Mouse (Mus musculus) C2C12 (cell line): ENCODE results near the gene Pm20d2.

Experiments used
- CTCF ChIP-seq: IDR thresholded peaks from one replicate; pipeline ENCODE4 v1.5.1; 2011; ENCODE audit not compliant: control insufficient read depth, insufficient read depth, insufficient read length
- FOSL1 ChIP-seq: IDR thresholded peaks from one replicate; pipeline ENCODE4 v1.8.0; 2011; ENCODE audit warnings: mild to moderate bottlenecking, low read length; ENCODE audit not compliant: poor library complexity, insufficient read depth, severe bottlenecking
- MAX ChIP-seq: IDR thresholded peaks from one replicate; pipeline ENCODE4 v1.6.1; 2011; ENCODE audit warnings: mild to moderate bottlenecking, control low read depth
- USF1 ChIP-seq: IDR thresholded peaks from one replicate; pipeline ENCODE4 v1.6.1; 2011; ENCODE audit warnings: low read depth, mild to moderate bottlenecking, control low read depth, moderate library complexity

DNA sequence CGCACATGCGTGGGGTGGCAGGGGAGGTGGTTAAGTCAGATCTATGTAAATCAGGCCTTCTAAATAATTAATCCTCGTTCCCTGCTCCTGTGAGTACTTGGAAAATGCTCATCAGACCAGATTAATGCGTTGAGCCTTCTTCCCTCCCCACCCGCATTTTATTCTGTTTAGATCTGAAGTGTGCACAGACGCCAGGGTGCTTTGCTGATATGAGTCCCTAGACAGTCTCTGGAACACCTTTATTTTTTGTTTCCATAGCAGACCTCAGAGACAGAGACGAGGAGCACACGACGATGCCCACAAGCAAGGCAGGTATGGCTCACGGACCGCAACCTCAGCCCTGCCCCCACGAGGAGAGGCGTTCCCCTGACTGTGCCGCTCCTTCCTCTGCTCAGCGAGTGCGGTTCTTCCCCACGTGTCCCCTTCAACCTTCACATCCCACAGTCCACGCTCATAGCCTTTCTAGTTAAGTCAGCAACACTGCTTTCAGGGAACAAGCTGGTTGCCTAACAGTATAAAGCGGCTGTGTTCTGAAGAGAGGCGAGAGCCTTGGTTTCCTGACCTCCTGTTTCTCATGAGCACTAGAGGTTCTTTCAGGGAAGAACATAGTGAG lies 42.8 kb downstream of the Pm20d2 start:
- TF ChIP-seq CTCF: no peak
- no peak for TF ChIP-seq MAX
- TF ChIP-seq USF1: no peak
- no peak for TF ChIP-seq FOSL1
